Mouse (Mus musculus): Measurements from ENCODE around the gene Pla2g1b. TPM values are rescaled to one million over a fixed set of nuclear protein-coding genes. Genes with fewer than 3 reads are reported as not detected.
A peak's percentile ranks its signal among the peaks of the same experiment; 100 is the strongest.

The Pla2g1b gene
- polyA plus RNA-seq, 1 experiment from 2014 or later = not detected

GRCm38 (mm10) chr5:115476107-115476727, 10.2 kb downstream of the Pla2g1b start:
- Histone ChIP-seq H3K36me3 (peaks cover 9% of the 10 kb centered on the region; the same call in 1 of the 2 replicates), H3K27ac (0 out of 2 replicates have a peak overlapping the region, but pooled peaks have one; percentile 23), H3K4me1 (peaks cover 13% of the 10 kb centered on the region), H3K4me3 (peak overlapping the region; percentile 42), H3K27me3 (no peaks in the 10 kb centered on the region), H3K9ac (0 out of 2 replicates have a peak overlapping the region, but pooled peaks have one; percentile 39), H3K9me3 (no peaks in the 10 kb centered on the region), H3K4me2 (peak overlapping the region; percentile 59)
- 0 out of 2 replicates have a peak, but pooled peaks have one; percentile 9 for ATAC-seq (ENCODE audit: insufficient number of reproducible peaks, low FRiP score, low TSS enrichment, low read depth)
- WGBS = 29% methylated on average over 12 of the region's 12 CpGs

- H3K27me3 ChIP-seq = no peaks in the 10 kb centered on the region
- H3K4me3 ChIP-seq = no peak overlapping the region
- H3K4me1 ChIP-seq = peaks cover 25% of the 10 kb centered on the region
- H3K4me2 ChIP-seq = no peak overlapping the region
- no peaks in the 10 kb centered on the region for H3K9me3 ChIP-seq
- WGBS = 47% methylated on average over 15 of the region's 15 CpGs
- no peak overlapping the region for H3K27ac ChIP-seq
- peaks cover 12% of the 10 kb centered on the region; the same call in 1 of the 2 replicates for H3K36me3 ChIP-seq
- no peak overlapping the region for H3K9ac ChIP-seq
- ATAC-seq (ENCODE audit: insufficient number of reproducible peaks, low FRiP score, low TSS enrichment, low read depth) = no peak
These were observed 13.5 kb downstream of the Pla2g1b start for GRCm38 (mm10) chr5:115479561-115479960.

- 27% methylated on average over 27 of the region's 27 CpGs for WGBS
- no peak overlapping the region for H3K27ac ChIP-seq
- H3K9me3 ChIP-seq = no peaks in the 10 kb centered on the region
- ATAC-seq (ENCODE audit: insufficient number of reproducible peaks, low FRiP score, low TSS enrichment, low read depth) = no peak
- H3K9ac ChIP-seq = no peak overlapping the region
- peaks cover 12% of the 10 kb centered on the region; the same call in 1 of the 2 replicates for H3K36me3 ChIP-seq
- peak overlapping the region; percentile 23 for H3K4me3 ChIP-seq
- peak overlapping the region; percentile 38 for H3K4me2 ChIP-seq
- no peaks in the 10 kb centered on the region for H3K27me3 ChIP-seq
- H3K4me1 ChIP-seq = peaks cover 29% of the 10 kb centered on the region
These were observed 14.0 kb downstream of the Pla2g1b start for GRCm38 (mm10) chr5:115480101-115480500.

GRCm38 (mm10) chr5:115482390-115483265, 16.6 kb downstream of the Pla2g1b start:
- Histone ChIP-seq H3K9ac (no peak overlapping the region), H3K4me2 (peak overlapping the region; percentile 24), H3K4me3 (peak overlapping the region; percentile 7; the same call in 1 of the 2 replicates), H3K4me1 (peaks cover 19% of the 10 kb centered on the region), H3K27ac (no peak overlapping the region), H3K27me3 (no peaks in the 10 kb centered on the region), H3K36me3 (peaks cover 8% of the 10 kb centered on the region; the same call in 1 of the 2 replicates), H3K9me3 (no peaks in the 10 kb centered on the region)
- WGBS = 36% methylated on average over 38 of the region's 38 CpGs
- no peak for ATAC-seq (ENCODE audit: insufficient number of reproducible peaks, low FRiP score, low TSS enrichment, low read depth)

GRCm38 (mm10) chr5:115483385-115483784, 17.3 kb downstream of the Pla2g1b start:
- WGBS = 54% methylated on average over 6 of the region's 6 CpGs

GRCm38 (mm10) chr5:115483947-115484920, 18.2 kb downstream of the Pla2g1b start, which contains the start of gene Sirt4:
Gene Sirt4 (minus strand): TSS chr5:115484725.
- H3K4me1 ChIP-seq = peaks cover 23% of the 10 kb centered on the region
- H3K9ac ChIP-seq = peak within 1 kb of the TSS; percentile 52; the same call in 1 of the 2 replicates
- peak; percentile 81 for ATAC-seq (ENCODE audit: insufficient number of reproducible peaks, low FRiP score, low TSS enrichment, low read depth)
- peaks cover 7% of the 10 kb centered on the region; the same call in 1 of the 2 replicates for H3K36me3 ChIP-seq
- no peaks in the 10 kb centered on the region for H3K27me3 ChIP-seq
- no peaks in the 10 kb centered on the region for H3K9me3 ChIP-seq
- H3K27ac ChIP-seq = peak within 1 kb of the TSS; percentile 85
- peak within 1 kb of the TSS; percentile 62 for H3K4me2 ChIP-seq
- 5% methylated on average over 30 of the region's 30 CpGs for WGBS
- peak within 1 kb of the TSS; percentile 49 for H3K4me3 ChIP-seq

More at GRCm38 (mm10) chr5:115483385-115483784, 17.3 kb downstream of the Pla2g1b start:
- Histone ChIP-seq H3K27me3 (no peaks in the 10 kb centered on the region), H3K9ac (no peak overlapping the region), H3K9me3 (no peaks in the 10 kb centered on the region), H3K4me1 (peaks cover 19% of the 10 kb centered on the region), H3K4me3 (no peak overlapping the region), H3K27ac (no peak overlapping the region), H3K36me3 (peaks cover 7% of the 10 kb centered on the region; the same call in 1 of the 2 replicates), H3K4me2 (no peak overlapping the region)
- no peak for ATAC-seq (ENCODE audit: insufficient number of reproducible peaks, low FRiP score, low TSS enrichment, low read depth)

GRCm38 (mm10) chr5:115484996-115485395, 18.9 kb downstream of the Pla2g1b start:
- Histone ChIP-seq H3K9ac (no peak overlapping the region), H3K4me1 (peaks cover 25% of the 10 kb centered on the region), H3K27me3 (no peaks in the 10 kb centered on the region), H3K27ac (no peak overlapping the region), H3K4me2 (peak overlapping the region; percentile 62), H3K36me3 (peaks cover 3% of the 10 kb centered on the region; the same call in 1 of the 2 replicates), H3K9me3 (no peaks in the 10 kb centered on the region), H3K4me3 (peak overlapping the region; percentile 49)
- no peak for ATAC-seq (ENCODE audit: insufficient number of reproducible peaks, low FRiP score, low TSS enrichment, low read depth)
- WGBS = 52% methylated on average over 5 of the region's 5 CpGs

- 82% methylated on average over 18 of the region's 18 CpGs for WGBS
These were observed 19.6 kb downstream of the Pla2g1b start for GRCm38 (mm10) chr5:115485489-115486205.

GRCm38 (mm10) chr5:115486726-115487125, 20.7 kb downstream of the Pla2g1b start:
- ATAC-seq (ENCODE audit: insufficient number of reproducible peaks, low FRiP score, low TSS enrichment, low read depth) = no peak
- Histone ChIP-seq H3K4me1 (peaks cover 32% of the 10 kb centered on the region), H3K4me3 (no peak overlapping the region), H3K36me3 (peaks cover 3% of the 10 kb centered on the region; the same call in 1 of the 2 replicates), H3K9me3 (no peaks in the 10 kb centered on the region), H3K4me2 (no peak overlapping the region), H3K9ac (no peak overlapping the region), H3K27ac (no peak overlapping the region), H3K27me3 (no peaks in the 10 kb centered on the region)
- WGBS = 56% methylated on average over 4 of the region's 4 CpGs

More at GRCm38 (mm10) chr5:115485489-115486205, 19.6 kb downstream of the Pla2g1b start:
- H3K27ac ChIP-seq = no peak overlapping the region
- H3K4me2 ChIP-seq = no peak overlapping the region
- H3K4me1 ChIP-seq = peaks cover 24% of the 10 kb centered on the region
- H3K27me3 ChIP-seq = no peaks in the 10 kb centered on the region
- no peak for ATAC-seq (ENCODE audit: insufficient number of reproducible peaks, low FRiP score, low TSS enrichment, low read depth)
- no peaks in the 10 kb centered on the region for H3K9me3 ChIP-seq
- no peak overlapping the region for H3K9ac ChIP-seq
- peaks cover 3% of the 10 kb centered on the region; the same call in 1 of the 2 replicates for H3K36me3 ChIP-seq
- H3K4me3 ChIP-seq = no peak overlapping the region

GRCm38 (mm10) chr5:115487353-115487752, 21.3 kb downstream of the Pla2g1b start:
- Histone ChIP-seq H3K27me3 (no peaks in the 10 kb centered on the region), H3K4me3 (no peak overlapping the region), H3K4me1 (peaks cover 36% of the 10 kb centered on the region), H3K9ac (no peak overlapping the region), H3K9me3 (no peaks in the 10 kb centered on the region), H3K4me2 (no peak overlapping the region), H3K27ac (no peak overlapping the region), H3K36me3 (peaks cover 2% of the 10 kb centered on the region; the same call in 1 of the 2 replicates)
- WGBS = 83% methylated on average over 8 of the region's 8 CpGs
- ATAC-seq (ENCODE audit: insufficient number of reproducible peaks, low FRiP score, low TSS enrichment, low read depth) = no peak

Data from limb, embryonic 15.5 days (tissue).